Mouse (Mus musculus) heart, adult 2 months (tissue): ENCODE results near the gene Vwc2l. TPM values are rescaled to one million over a fixed set of nuclear protein-coding genes. Genes with fewer than 3 reads are reported as not detected.

Source experiments
- DNase-seq, 2 experiments: peaks; one replicate each; pipeline ENCODE4 v3.0.0; 2021
- H3K27ac ChIP-seq: fragments of 200-600 bp; 2 replicates; pipeline ENCODE4 v1.8.1; 2022
- H3K27me3 ChIP-seq: fragments of 200-500 bp; 2 replicates; pipeline ENCODE4 v1.6.1; 2012; ENCODE audit warnings: mild to moderate bottlenecking, low read length, inconsistent platforms, mixed read lengths; ENCODE audit not compliant: control insufficient read depth, insufficient read depth
- H3K36me3 ChIP-seq: fragments of 200-500 bp; 2 replicates; pipeline ENCODE4 v1.6.1; 2012; ENCODE audit warnings: low read length, inconsistent platforms; ENCODE audit not compliant: control insufficient read depth, insufficient read depth
- H3K4me1 ChIP-seq: fragments of 200-500 bp; 2 replicates; pipeline ENCODE4 v1.6.1; 2011; ENCODE audit warnings: low read length; ENCODE audit not compliant: control insufficient read depth, insufficient read depth
- H3K4me3 ChIP-seq: fragments of 200-600 bp; 2 replicates; pipeline ENCODE4 v1.8.1; 2022
- H3K79me2 ChIP-seq: fragments of 200-500 bp; replicated peaks from 2 replicates; pipeline ENCODE4 v1.6.1; 2012; ENCODE audit warnings: mild to moderate bottlenecking, inconsistent platforms, low read length, moderate library complexity, mixed read lengths; ENCODE audit not compliant: control insufficient read depth, insufficient read depth
- H3K9ac ChIP-seq: fragments of 200-500 bp; 2 replicates; pipeline ENCODE4 v1.6.1; 2012; ENCODE audit warnings: low read depth, mild to moderate bottlenecking, control low read depth, inconsistent platforms, low read length, mixed read lengths
- CTCF ChIP-seq: fragments of 200-600 bp; IDR thresholded peaks from 2 replicates; pipeline ENCODE4 v1.8.1; 2022; ENCODE audit warnings: antibody characterized with exemption, mild to moderate bottlenecking, moderate library complexity
- EP300 ChIP-seq: fragments of 200-500 bp; IDR thresholded peaks from 2 replicates; pipeline ENCODE4 v1.6.1; 2011; ENCODE audit warnings: low read depth, low read length, control low read depth; ENCODE audit not compliant: insufficient read depth
- POLR2A ChIP-seq: fragments of 200-500 bp; IDR thresholded peaks from 2 replicates; pipeline ENCODE4 v1.6.1; 2011; ENCODE audit warnings: mild to moderate bottlenecking, low read depth, low read length, control low read depth; ENCODE audit not compliant: insufficient read depth
- WGBS: fragments of 180-500 bp; shearing (Covaris S2); methylation state at CpG from one replicate; pipeline ENCODE4 v1.1.7; 2018; 5-methylcytosine and 5-hydroxymethylcytosine counted together
- intact Hi-C: fragments of 180-260 bp; cut with DNase I; formaldehyde crosslinking; loops from one replicate; pipeline ENCODE4 v1.15.1; 2025
- polyA plus RNA-seq: library from polyadenylated mRNA; depleted of rRNA; stranded (reverse); fragments of >200 nt; gene quantifications from 2 replicates; pipeline ENCODE4 v1.2.3, GENCODE M21; 2012
- total RNA-seq, 2 experiments: library from RNA; stranded (reverse); gene quantifications; 2 replicates each; pipeline ENCODE4 v1.2.3; 2021

Vwc2l gene
- total and polyA plus RNA-seq, 3 experiments = not detected

GRCm38 (mm10) chr1:70845276-70845675 is 119.8 kb downstream of the Vwc2l start:
- Histone ChIP-seq H3K27me3 (no peaks in the 10 kb centered on the region), H3K27ac (no peak overlapping the region), H3K4me3 (no peak overlapping the region), H3K4me1 (no peaks in the 10 kb centered on the region), H3K9ac (no peak overlapping the region), H3K79me2 (no peaks in the 10 kb centered on the region), H3K36me3 (no peaks in the 10 kb centered on the region)
- TF ChIP-seq CTCF (no peak), EP300 (no peak), POLR2A (no peak)
- intact Hi-C loops = no loop called here
- DNase-seq = no peak

- Histone ChIP-seq H3K4me1 (no peaks in the 10 kb centered on the region), H3K4me3 (no peak overlapping the region), H3K79me2 (no peaks in the 10 kb centered on the region), H3K27ac (no peak overlapping the region), H3K27me3 (no peaks in the 10 kb centered on the region), H3K36me3 (no peaks in the 10 kb centered on the region), H3K9ac (no peak overlapping the region)
- 80% methylated on average over 12 of the region's 12 CpGs for WGBS
- DNase-seq = no peak
- no peak for TF ChIP-seq CTCF
- TF ChIP-seq POLR2A = no peak
- no peak for TF ChIP-seq EP300
- intact Hi-C loops = no loop called here
Measured at GRCm38 (mm10) chr1:70851633-70852390, 126.3 kb downstream of the Vwc2l start.

- Histone ChIP-seq H3K79me2 (no peaks in the 10 kb centered on the region), H3K27ac (no peak overlapping the region), H3K36me3 (no peaks in the 10 kb centered on the region), H3K4me3 (no peak overlapping the region), H3K27me3 (no peaks in the 10 kb centered on the region), H3K9ac (no peak overlapping the region), H3K4me1 (no peaks in the 10 kb centered on the region)
- intact Hi-C loops = no loop called here
- no peak for TF ChIP-seq POLR2A
- TF ChIP-seq EP300 = no peak
- TF ChIP-seq CTCF = no peak
- no peak for DNase-seq
- 44% methylated on average over 11 of the region's 11 CpGs for WGBS
Measured at GRCm38 (mm10) chr1:70853446-70853845, 127.9 kb downstream of the Vwc2l start.

GRCm38 (mm10) chr1:70855912-70856311 is 130.4 kb downstream of the Vwc2l start:
- no peaks in the 10 kb centered on the region for H3K27me3 ChIP-seq
- WGBS = 43% methylated on average over 5 of the region's 5 CpGs
- DNase-seq = no peak
- no peak overlapping the region for H3K4me3 ChIP-seq
- H3K4me1 ChIP-seq = no peaks in the 10 kb centered on the region
- H3K27ac ChIP-seq = no peak overlapping the region
- H3K9ac ChIP-seq = no peak overlapping the region
- no peaks in the 10 kb centered on the region for H3K79me2 ChIP-seq
- no peak for TF ChIP-seq POLR2A
- no peaks in the 10 kb centered on the region for H3K36me3 ChIP-seq
- intact Hi-C loops = no loop called here

- no peaks in the 10 kb centered on the region for H3K4me1 ChIP-seq
- no peak for TF ChIP-seq CTCF
- H3K27ac ChIP-seq = no peak overlapping the region
- WGBS = 41% methylated on average over 2 of the region's 2 CpGs
- H3K36me3 ChIP-seq = no peaks in the 10 kb centered on the region
- no peak overlapping the region for H3K4me3 ChIP-seq
- no peak overlapping the region for H3K9ac ChIP-seq
- no peak for DNase-seq
- H3K79me2 ChIP-seq = no peaks in the 10 kb centered on the region
- H3K27me3 ChIP-seq = no peaks in the 10 kb centered on the region
- intact Hi-C loops = no loop called here
Measured at GRCm38 (mm10) chr1:70861672-70862071, 136.2 kb downstream of the Vwc2l start.

- TF ChIP-seq POLR2A (no peak), EP300 (no peak), CTCF (peak; percentile 16; the same call in 1 of the 2 replicates)
- DNase-seq = peak; percentile 22 to 47
- H3K27me3 ChIP-seq = no peaks in the 10 kb centered on the region
- no peak overlapping the region for H3K27ac ChIP-seq
- H3K4me3 ChIP-seq = no peak overlapping the region
- no peaks in the 10 kb centered on the region for H3K4me1 ChIP-seq
- intact Hi-C loops = no loop called here
- no peaks in the 10 kb centered on the region for H3K36me3 ChIP-seq
- no peak overlapping the region for H3K9ac ChIP-seq
- H3K79me2 ChIP-seq = no peaks in the 10 kb centered on the region
- WGBS = 30% methylated on average over 5 of the region's 5 CpGs
Measured at GRCm38 (mm10) chr1:70866137-70866536, 140.6 kb downstream of the Vwc2l start.

GRCm38 (mm10) chr1:70880496-70880895 is 155.0 kb downstream of the Vwc2l start:
- DNase-seq = no peak
- intact Hi-C loops = no loop called here
- Histone ChIP-seq H3K27me3 (no peaks in the 10 kb centered on the region), H3K36me3 (no peaks in the 10 kb centered on the region), H3K27ac (no peak overlapping the region), H3K4me3 (no peak overlapping the region), H3K9ac (no peak overlapping the region), H3K79me2 (no peaks in the 10 kb centered on the region), H3K4me1 (no peaks in the 10 kb centered on the region)
- TF ChIP-seq EP300 (no peak), CTCF (no peak), POLR2A (no peak)
- WGBS = 82% methylated on average over 2 of the region's 2 CpGs
